Mouse (Mus musculus): ENCODE measurements at regions not wholly inside any gene's neighbourhood (a gene's known extent, or its start where the extent isn't known, plus 50 kb on each side); places are given as distances from the start of the nearest gene placed in this dataset.

DNA sequence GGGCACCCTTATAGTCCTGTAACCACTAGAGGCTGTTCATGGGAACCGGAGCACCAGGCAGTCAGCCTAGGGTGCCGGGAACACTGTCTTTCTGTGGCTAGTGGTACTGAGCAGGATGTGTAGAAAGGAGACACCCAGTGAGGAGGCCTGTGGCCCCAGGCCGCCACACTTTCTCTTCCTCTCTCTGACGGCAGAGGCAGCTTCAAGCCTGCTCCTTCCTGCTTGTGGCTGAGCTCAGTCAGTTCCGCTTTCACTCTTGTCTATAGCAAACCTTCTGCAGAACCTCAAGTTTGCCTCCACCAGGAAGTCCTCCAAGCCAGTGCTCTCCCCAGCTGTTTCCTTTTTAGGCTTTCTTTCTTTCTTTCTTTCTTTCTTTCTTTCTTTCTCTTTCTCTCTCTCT is 197.2 kb downstream of the Uaca start:
- H3K9me3 ChIP-seq (ENCODE audit: control insufficient read depth, low read length) = no peaks in the 10 kb centered on the region
- no peaks in the 10 kb centered on the region for H3K36me3 ChIP-seq (replicated peaks; ENCODE audit: control insufficient read depth, insufficient read depth)
- no peaks in the 10 kb centered on the region for H3K27me3 ChIP-seq (ENCODE audit: control insufficient read depth, insufficient read depth, low read length)
- ATAC-seq (ENCODE audit: low FRiP score) (no peak), DNase-seq (ENCODE audit: low spot score) (no peak)
- no peak overlapping the region for H3K4me2 ChIP-seq (replicated peaks)
- no peak overlapping the region for H3K27ac ChIP-seq
- no peak overlapping the region for H3K4me3 ChIP-seq (replicated peaks; ENCODE audit: low read length)
- 81% methylated on average over 5 of the region's 5 CpGs for WGBS
- H3K9ac ChIP-seq = no peak overlapping the region
- H3K4me1 ChIP-seq (replicated peaks; ENCODE audit: control insufficient read depth, insufficient read depth, low read length) = no peaks in the 10 kb centered on the region

GRCm38 (mm10) chr9:60993661-60994060 is 199.3 kb downstream of the Uaca start:
- ATAC-seq (ENCODE audit: low FRiP score) = no peak

GRCm38 (mm10) chr9:60995096-60995495 is 200.8 kb downstream of the Uaca start:
- Histone ChIP-seq H3K9ac (no peak overlapping the region), H3K36me3 (replicated peaks; ENCODE audit: control insufficient read depth, insufficient read depth) (no peaks in the 10 kb centered on the region), H3K4me3 (replicated peaks; ENCODE audit: low read length) (no peak overlapping the region), H3K4me2 (replicated peaks) (no peak overlapping the region), H3K9me3 (ENCODE audit: control insufficient read depth, low read length) (no peaks in the 10 kb centered on the region), H3K4me1 (replicated peaks; ENCODE audit: control insufficient read depth, insufficient read depth, low read length) (no peaks in the 10 kb centered on the region), H3K27me3 (ENCODE audit: control insufficient read depth, insufficient read depth, low read length) (peaks cover 2% of the 10 kb centered on the region; the same call in 1 of the 2 replicates), H3K27ac (no peak overlapping the region)
- WGBS = 71% methylated on average over 6 of the region's 6 CpGs
- DNase-seq (ENCODE audit: low spot score) (no peak), ATAC-seq (ENCODE audit: low FRiP score) (no peak)

More at GRCm38 (mm10) chr9:60993661-60994060, 199.3 kb downstream of the Uaca start:
- Histone ChIP-seq H3K27me3 (ENCODE audit: control insufficient read depth, insufficient read depth, low read length) (peaks cover 2% of the 10 kb centered on the region; the same call in 1 of the 2 replicates), H3K27ac (no peak overlapping the region), H3K9ac (no peak overlapping the region), H3K4me2 (replicated peaks) (no peak overlapping the region), H3K4me3 (replicated peaks; ENCODE audit: low read length) (no peak overlapping the region), H3K4me1 (replicated peaks; ENCODE audit: control insufficient read depth, insufficient read depth, low read length) (no peaks in the 10 kb centered on the region), H3K36me3 (replicated peaks; ENCODE audit: control insufficient read depth, insufficient read depth) (no peaks in the 10 kb centered on the region), H3K9me3 (ENCODE audit: control insufficient read depth, low read length) (no peaks in the 10 kb centered on the region)
- no peak for DNase-seq (ENCODE audit: low spot score)
- WGBS = 73% methylated on average over 8 of the region's 8 CpGs

GRCm38 (mm10) chr9:60998086-60998785 is 203.9 kb downstream of the Uaca start:
- 0 out of 2 replicates have a peak, but pooled peaks cover 10% of the 10 kb centered on the region for H3K4me1 ChIP-seq (replicated peaks; ENCODE audit: control insufficient read depth, insufficient read depth, low read length)
- WGBS = 86% methylated on average over 3 of the region's 3 CpGs
- H3K36me3 ChIP-seq (replicated peaks; ENCODE audit: control insufficient read depth, insufficient read depth) = no peaks in the 10 kb centered on the region
- H3K9me3 ChIP-seq (ENCODE audit: control insufficient read depth, low read length) = no peaks in the 10 kb centered on the region
- no peak overlapping the region for H3K4me2 ChIP-seq (replicated peaks)
- H3K4me3 ChIP-seq (replicated peaks; ENCODE audit: low read length) = no peak overlapping the region
- no peak overlapping the region for H3K9ac ChIP-seq
- peaks cover 2% of the 10 kb centered on the region; the same call in 1 of the 2 replicates for H3K27me3 ChIP-seq (ENCODE audit: control insufficient read depth, insufficient read depth, low read length)
- H3K27ac ChIP-seq = no peak overlapping the region
- ATAC-seq (ENCODE audit: low FRiP score) (no peak), DNase-seq (ENCODE audit: low spot score) (no peak)

GRCm38 (mm10) chr9:60999001-60999529 is 204.7 kb downstream of the Uaca start:
- Histone ChIP-seq H3K9me3 (ENCODE audit: control insufficient read depth, low read length) (no peaks in the 10 kb centered on the region), H3K4me1 (replicated peaks; ENCODE audit: control insufficient read depth, insufficient read depth, low read length) (0 out of 2 replicates have a peak, but pooled peaks cover 10% of the 10 kb centered on the region), H3K27me3 (ENCODE audit: control insufficient read depth, insufficient read depth, low read length) (peaks cover 2% of the 10 kb centered on the region; the same call in 1 of the 2 replicates), H3K4me3 (replicated peaks; ENCODE audit: low read length) (no peak overlapping the region), H3K4me2 (replicated peaks) (no peak overlapping the region), H3K36me3 (replicated peaks; ENCODE audit: control insufficient read depth, insufficient read depth) (no peaks in the 10 kb centered on the region), H3K27ac (no peak overlapping the region), H3K9ac (no peak overlapping the region)
- ATAC-seq (ENCODE audit: low FRiP score) = no peak
- no peak for DNase-seq (ENCODE audit: low spot score)
- WGBS = 61% methylated on average over 6 of the region's 6 CpGs

DNA sequence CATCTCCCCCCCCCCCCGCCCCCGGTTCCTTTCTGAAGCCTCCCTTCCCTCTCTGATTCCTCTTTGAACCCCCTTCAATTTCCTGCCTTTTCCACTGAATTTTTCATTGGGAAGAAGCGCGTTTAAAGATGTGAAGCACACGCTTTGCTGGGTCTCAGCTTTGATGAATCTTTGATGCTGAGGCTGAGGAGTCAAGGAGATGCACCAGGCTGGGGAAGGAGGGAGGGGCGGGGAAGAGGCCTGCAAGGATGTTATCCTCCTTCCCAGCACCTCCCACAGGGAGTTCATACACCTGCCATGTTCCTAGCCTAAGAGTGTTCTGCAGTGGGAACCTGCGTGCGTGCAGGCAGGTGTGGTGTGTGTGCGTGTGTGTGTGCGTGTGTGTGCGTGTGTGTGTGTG is 205.9 kb downstream of the Uaca start:
- Histone ChIP-seq H3K27me3 (ENCODE audit: control insufficient read depth, insufficient read depth, low read length) (peaks cover 2% of the 10 kb centered on the region; the same call in 1 of the 2 replicates), H3K27ac (no peak overlapping the region), H3K9ac (no peak overlapping the region), H3K4me3 (replicated peaks; ENCODE audit: low read length) (no peak overlapping the region), H3K36me3 (replicated peaks; ENCODE audit: control insufficient read depth, insufficient read depth) (no peaks in the 10 kb centered on the region), H3K9me3 (ENCODE audit: control insufficient read depth, low read length) (no peaks in the 10 kb centered on the region), H3K4me1 (replicated peaks; ENCODE audit: control insufficient read depth, insufficient read depth, low read length) (0 out of 2 replicates have a peak, but pooled peaks cover 10% of the 10 kb centered on the region), H3K4me2 (replicated peaks) (no peak overlapping the region)
- ATAC-seq (ENCODE audit: low FRiP score) (no peak), DNase-seq (ENCODE audit: low spot score) (no peak)
- WGBS = 80% methylated on average over 11 of the region's 11 CpGs

- Histone ChIP-seq H3K4me2 (replicated peaks) (no peak overlapping the region), H3K9ac (no peak overlapping the region), H3K4me1 (replicated peaks; ENCODE audit: control insufficient read depth, insufficient read depth, low read length) (0 out of 2 replicates have a peak, but pooled peaks cover 10% of the 10 kb centered on the region), H3K9me3 (ENCODE audit: control insufficient read depth, low read length) (no peaks in the 10 kb centered on the region), H3K4me3 (replicated peaks; ENCODE audit: low read length) (no peak overlapping the region), H3K27ac (no peak overlapping the region), H3K36me3 (replicated peaks; ENCODE audit: control insufficient read depth, insufficient read depth) (no peaks in the 10 kb centered on the region), H3K27me3 (ENCODE audit: control insufficient read depth, insufficient read depth, low read length) (no peaks in the 10 kb centered on the region)
- DNase-seq (ENCODE audit: low spot score) = no peak
- no peak for ATAC-seq (ENCODE audit: low FRiP score)
- 82% methylated on average over 5 of the region's 5 CpGs for WGBS
Observed at GRCm38 (mm10) chr9:61002572-61002971, 208.2 kb downstream of the Uaca start.

- no peaks in the 10 kb centered on the region for H3K4me1 ChIP-seq (replicated peaks; ENCODE audit: control insufficient read depth, insufficient read depth, low read length)
- H3K27ac ChIP-seq = no peak overlapping the region
- no peaks in the 10 kb centered on the region for H3K27me3 ChIP-seq (ENCODE audit: control insufficient read depth, insufficient read depth, low read length)
- no peak overlapping the region for H3K9ac ChIP-seq
- WGBS = 60% methylated on average over 1 of the region's 1 CpGs
- DNase-seq (ENCODE audit: low spot score) (no peak), ATAC-seq (ENCODE audit: low FRiP score) (no peak)
- no peak overlapping the region for H3K4me3 ChIP-seq (replicated peaks; ENCODE audit: low read length)
- H3K9me3 ChIP-seq (ENCODE audit: control insufficient read depth, low read length) = 0 out of 2 replicates have a peak, but pooled peaks cover 5% of the 10 kb centered on the region
- H3K36me3 ChIP-seq (replicated peaks; ENCODE audit: control insufficient read depth, insufficient read depth) = no peaks in the 10 kb centered on the region
- no peak overlapping the region for H3K4me2 ChIP-seq (replicated peaks)
Observed at GRCm38 (mm10) chr9:61008446-61008845, 214.1 kb downstream of the Uaca start.

- Histone ChIP-seq H3K9me3 (ENCODE audit: control insufficient read depth, low read length) (0 out of 2 replicates have a peak, but pooled peaks cover 5% of the 10 kb centered on the region), H3K9ac (no peak overlapping the region), H3K4me2 (replicated peaks) (no peak overlapping the region), H3K4me3 (replicated peaks; ENCODE audit: low read length) (no peak overlapping the region), H3K36me3 (replicated peaks; ENCODE audit: control insufficient read depth, insufficient read depth) (no peaks in the 10 kb centered on the region), H3K27ac (no peak overlapping the region), H3K27me3 (ENCODE audit: control insufficient read depth, insufficient read depth, low read length) (no peaks in the 10 kb centered on the region), H3K4me1 (replicated peaks; ENCODE audit: control insufficient read depth, insufficient read depth, low read length) (no peaks in the 10 kb centered on the region)
- ATAC-seq (ENCODE audit: low FRiP score) = no peak
- no peak for DNase-seq (ENCODE audit: low spot score)
Observed at GRCm38 (mm10) chr9:61011066-61011465, 216.7 kb downstream of the Uaca start.
